Mouse (Mus musculus) liver, postnatal 0 days (tissue): Measurements from ENCODE around the gene Panx3.

Experiments
- CTCF ChIP-seq: sonication (generic); IDR thresholded peaks from 2 replicates; pipeline ENCODE4 v1.5.1; 2016; ENCODE audit warnings: antibody characterized with exemption, low read depth
- EP300 ChIP-seq: IDR thresholded peaks from 2 replicates; pipeline ENCODE4 v1.6.1; 2016; ENCODE audit warnings: antibody characterized with exemption, low read depth, mild to moderate bottlenecking

GRCm38 (mm10) chr9:37646246-37646645 is 22.8 kb downstream of the Panx3 start:
- TF ChIP-seq CTCF (no peak), EP300 (no peak)
